Mouse (Mus musculus) stomach, postnatal 0 days (tissue): ENCODE results near the gene Hist1h2ae. TPM values are rescaled to one million over a fixed set of nuclear protein-coding genes. Genes with fewer than 3 reads are reported as not detected.
A peak's percentile ranks its signal among the peaks of the same experiment; 100 is the strongest.
"Not testable (repeated sequence)": the region's sequence is repeated elsewhere in the genome, so short reads cannot be mapped to it uniquely, and the experiment has no call there.

ENCODE experiments used
- ATAC-seq: fragments of 200-750 bp; cut with Nextera tagmentation; 2 replicates; pipeline ENCODE4 v1.8.0; 2017; ENCODE audit not compliant: low FRiP score, low TSS enrichment
- DNase-seq: peaks from one replicate; pipeline ENCODE4 v3.0.0-alpha.2; 2016; ENCODE audit warnings: low spot score
- H3K27ac ChIP-seq: fragments of 300-500 bp; sonication (generic); replicated peaks from 2 replicates; pipeline ENCODE4 v1.5.1; 2014; ENCODE audit warnings: mild to moderate bottlenecking, control low read depth
- H3K27me3 ChIP-seq: fragments of 300-500 bp; sonication (generic); 2 replicates; pipeline ENCODE4 v1.6.1; 2014; ENCODE audit warnings: low read length; ENCODE audit not compliant: control insufficient read depth, insufficient read depth
- H3K36me3 ChIP-seq: fragments of 300-500 bp; sonication (generic); 2 replicates; pipeline ENCODE4 v1.6.1; 2014; ENCODE audit warnings: low read length, mixed read lengths; ENCODE audit not compliant: control insufficient read depth, insufficient read depth
- H3K4me1 ChIP-seq: fragments of 300-500 bp; sonication (generic); replicated peaks from 2 replicates; pipeline ENCODE4 v1.6.1; 2014; ENCODE audit warnings: antibody characterized with exemption; ENCODE audit not compliant: control insufficient read depth, insufficient read depth
- H3K4me2 ChIP-seq: fragments of 300-500 bp; sonication (generic); replicated peaks from 2 replicates; pipeline ENCODE4 v1.6.1; 2014; ENCODE audit warnings: low read depth, mild to moderate bottlenecking, control low read depth, moderate library complexity
- H3K4me3 ChIP-seq: fragments of 300-500 bp; sonication (generic); 2 replicates; pipeline ENCODE4 v1.5.1; 2014; ENCODE audit warnings: low read depth, low read length, control low read depth
- H3K9ac ChIP-seq: fragments of 300-500 bp; sonication (generic); 2 replicates; pipeline ENCODE4 v1.6.1; 2014; ENCODE audit warnings: mild to moderate bottlenecking, low read length, control low read depth, mixed read lengths
- H3K9me3 ChIP-seq: fragments of 300-500 bp; sonication (generic); 2 replicates; pipeline ENCODE4 v1.6.1; 2016; ENCODE audit warnings: low read length; ENCODE audit not compliant: control insufficient read depth
- CTCF ChIP-seq: IDR thresholded peaks from 2 replicates; pipeline ENCODE4 v1.5.1; 2016; ENCODE audit warnings: antibody characterized with exemption, low read depth, mild to moderate bottlenecking, moderate library complexity
- EP300 ChIP-seq: optimal IDR thresholded peaks from 2 replicates; pipeline ENCODE3; 2016; ENCODE audit warnings: antibody characterized with exemption
- WGBS: fragments of 180-500 bp; shearing (Covaris S2); extraction: QIAGEN DNeasy Blood & Tissue Kit; methylation state at CpG from one replicate; pipeline ENCODE4 v1.1.7; 2014; 5-methylcytosine and 5-hydroxymethylcytosine counted together
- polyA plus RNA-seq: library from polyadenylated mRNA; unstranded; fragments of >200 nt; fragmentation: Nextera tagmentation; extraction: Ambion mirVana; gene quantifications from 2 replicates; pipeline ENCODE4 v1.2.1, GENCODE M21; 2015

Hist1h2ae gene
- polyA plus RNA-seq, 1 experiment from 2014 or later, result 29.5 TPM

DNA sequence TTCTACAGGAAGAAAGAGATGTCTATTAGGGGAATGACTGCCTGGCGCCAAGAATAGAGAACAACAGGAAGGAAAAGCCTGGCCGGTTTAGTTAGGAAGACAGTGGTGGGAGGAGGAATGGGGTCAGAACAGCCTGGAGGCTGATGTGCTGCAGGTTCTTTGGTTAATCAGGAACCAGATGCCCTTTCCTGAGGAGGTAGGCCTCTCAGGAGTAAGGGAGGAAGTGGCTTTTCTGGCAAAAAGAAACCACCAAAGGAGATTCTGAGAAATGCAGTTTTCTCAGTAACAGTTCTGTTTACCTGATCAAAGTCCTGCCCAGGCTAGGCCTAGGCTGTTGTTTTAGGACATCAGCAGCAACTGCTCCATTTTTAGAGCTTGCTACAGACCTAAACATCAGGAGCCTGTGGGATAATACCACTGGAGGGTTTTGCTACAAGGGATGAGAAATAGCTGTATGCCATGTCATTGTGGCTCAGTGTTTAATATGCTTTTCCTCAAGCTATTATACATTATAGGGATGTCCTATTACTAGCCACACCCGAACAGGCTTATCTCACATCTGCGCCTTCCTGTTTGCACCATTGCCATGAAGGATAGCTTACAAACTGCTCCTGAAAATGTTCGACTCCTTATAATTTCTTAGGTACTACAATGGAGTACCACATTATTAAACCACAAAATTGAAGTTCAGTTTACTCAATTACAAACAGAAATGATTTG lies 22.2 kb upstream of the Hist1h2ae start:
- WGBS, result 52% methylated on average over 5 of the region's 5 CpGs
- no peak overlapping the region for H3K4me3 ChIP-seq
- no peaks in the 10 kb centered on the region for H3K27me3 ChIP-seq

DNA sequence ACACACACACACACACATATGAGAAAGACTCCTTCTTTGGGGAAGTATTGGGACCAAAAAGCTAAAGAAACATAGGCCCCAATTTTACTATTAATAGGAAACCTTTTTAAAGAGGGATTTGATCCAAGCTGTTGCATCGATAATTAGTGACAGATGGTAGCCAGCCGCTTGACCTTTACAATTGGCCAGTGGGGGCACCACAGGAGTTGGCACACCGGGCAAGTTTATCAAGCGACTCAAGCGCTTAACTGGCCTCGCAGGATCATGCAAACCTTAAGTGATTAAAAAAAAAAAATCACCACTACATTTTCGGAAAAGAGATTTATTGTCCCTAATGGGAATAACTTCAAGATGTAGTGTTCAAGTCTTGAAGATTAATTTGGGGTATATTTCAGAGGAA lies 21.6 kb upstream of the Hist1h2ae start:
- no peaks in the 10 kb centered on the region for H3K27me3 ChIP-seq
- DNase-seq, result no peak

More for the DNA sequence above, 22.2 kb upstream of the Hist1h2ae start:
- Histone ChIP-seq H3K9ac (no peak overlapping the region), H3K27ac (peak overlapping the region; percentile 49), H3K4me1 (no peaks in the 10 kb centered on the region), H3K36me3 (no peaks in the 10 kb centered on the region), H3K9me3 (no peaks in the 10 kb centered on the region), H3K4me2 (no peak overlapping the region)
- DNase-seq (peak; percentile 29), ATAC-seq (peak; percentile 51)
- no peak for TF ChIP-seq CTCF
- no peak for TF ChIP-seq EP300

DNA sequence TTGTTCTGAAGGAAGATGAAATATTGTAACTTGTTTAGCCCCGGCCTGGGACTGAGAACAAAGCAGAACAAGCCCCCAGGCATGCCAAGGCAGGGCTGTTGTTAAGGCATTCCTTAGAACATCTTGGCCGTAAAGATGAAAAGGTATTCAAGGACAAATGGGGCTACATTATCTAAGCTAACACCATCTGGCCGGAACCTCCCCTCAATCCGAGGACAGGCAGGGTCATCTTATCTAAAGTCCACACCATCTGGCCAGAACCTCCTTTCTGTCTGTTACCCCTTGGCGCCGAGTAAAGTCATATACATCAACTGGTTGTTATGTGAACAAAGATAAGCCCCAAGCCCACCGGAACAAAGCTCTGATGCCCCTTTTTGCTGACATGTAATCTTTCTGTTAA lies 20.9 kb upstream of the Hist1h2ae start:
- not testable (repeated sequence) for H3K27ac ChIP-seq, H3K9ac ChIP-seq, H3K9me3 ChIP-seq, DNase-seq, H3K4me1 ChIP-seq, H3K27me3 ChIP-seq, H3K4me3 ChIP-seq, H3K36me3 ChIP-seq, ATAC-seq, H3K4me2 ChIP-seq
- WGBS, result 74% methylated on average over 7 of the region's 7 CpGs

More for the DNA sequence above, 21.6 kb upstream of the Hist1h2ae start:
- no peak overlapping the region for H3K9ac ChIP-seq
- no peak overlapping the region for H3K4me3 ChIP-seq
- ATAC-seq, result no peak
- H3K9me3 ChIP-seq, result no peaks in the 10 kb centered on the region
- H3K4me1 ChIP-seq, result no peaks in the 10 kb centered on the region
- H3K4me2 ChIP-seq, result no peak overlapping the region
- TF ChIP-seq CTCF (no peak), EP300 (no peak)
- 64% methylated on average over 7 of the region's 7 CpGs for WGBS
- H3K27ac ChIP-seq, result no peak overlapping the region; the same call in 1 of the 2 replicates
- no peaks in the 10 kb centered on the region for H3K36me3 ChIP-seq

DNA sequence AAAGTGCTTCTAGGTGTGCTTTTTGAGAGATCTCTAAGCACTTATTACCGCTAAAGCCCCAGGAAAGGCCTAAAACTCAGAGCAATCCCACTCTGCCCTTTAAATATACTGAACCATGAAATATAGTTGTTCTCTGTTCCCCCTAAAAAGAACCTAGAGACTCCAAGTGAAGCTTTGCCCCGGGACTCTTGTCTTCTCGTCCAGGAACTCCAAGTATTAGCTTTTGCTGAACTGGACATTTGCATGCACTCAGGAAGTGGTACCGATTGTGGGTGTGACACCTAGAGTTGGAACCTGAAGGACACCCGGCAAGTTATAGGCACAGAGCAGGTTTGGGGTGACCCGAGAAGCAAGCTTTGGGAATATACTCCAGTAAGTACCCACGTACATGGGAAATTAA lies 20.2 kb upstream of the Hist1h2ae start:
- Histone ChIP-seq H3K4me1 (no peaks in the 10 kb centered on the region), H3K4me3 (no peak overlapping the region), H3K9me3 (no peaks in the 10 kb centered on the region), H3K36me3 (no peaks in the 10 kb centered on the region), H3K27ac (no peak overlapping the region), H3K4me2 (no peak overlapping the region), H3K27me3 (no peaks in the 10 kb centered on the region), H3K9ac (no peak overlapping the region)
- DNase-seq (no peak), ATAC-seq (no peak)
- TF ChIP-seq CTCF, result no peak
- no peak for TF ChIP-seq EP300
- 93% methylated on average over 7 of the region's 7 CpGs for WGBS

GRCm38 (mm10) chr13:23586940-23587225 lies 15.9 kb upstream of the Hist1h2ae start:
- no peaks in the 10 kb centered on the region for H3K9me3 ChIP-seq
- TF ChIP-seq CTCF (no peak), EP300 (no peak)

GRCm38 (mm10) chr13:23586099-23586939 lies 15.3 kb upstream of the Hist1h2ae start:
- Histone ChIP-seq H3K9ac (peak overlapping the region; percentile 62), H3K4me1 (0 out of 2 replicates have a peak, but pooled peaks cover 2% of the 10 kb centered on the region), H3K36me3 (no peaks in the 10 kb centered on the region), H3K4me2 (peak overlapping the region; percentile 67), H3K9me3 (no peaks in the 10 kb centered on the region), H3K4me3 (peak overlapping the region; percentile 57), H3K27ac (peak overlapping the region; percentile 93), H3K27me3 (no peaks in the 10 kb centered on the region)
- no peak for TF ChIP-seq EP300
- no peak for TF ChIP-seq CTCF
- ATAC-seq (no peak), DNase-seq (no peak)
- under 1% methylated on average over 22 of the region's 22 CpGs for WGBS

More at GRCm38 (mm10) chr13:23586940-23587225, 15.9 kb upstream of the Hist1h2ae start:
- ATAC-seq (no peak), DNase-seq (no peak)
- Histone ChIP-seq H3K4me1 (0 out of 2 replicates have a peak, but pooled peaks cover 2% of the 10 kb centered on the region), H3K36me3 (no peaks in the 10 kb centered on the region), H3K4me3 (peak overlapping the region; percentile 57), H3K4me2 (peak overlapping the region; percentile 67), H3K27ac (peak overlapping the region; percentile 93), H3K27me3 (no peaks in the 10 kb centered on the region), H3K9ac (peak overlapping the region; percentile 62)
- WGBS, result 3% methylated on average over 1 of the region's 1 CpGs

DNA sequence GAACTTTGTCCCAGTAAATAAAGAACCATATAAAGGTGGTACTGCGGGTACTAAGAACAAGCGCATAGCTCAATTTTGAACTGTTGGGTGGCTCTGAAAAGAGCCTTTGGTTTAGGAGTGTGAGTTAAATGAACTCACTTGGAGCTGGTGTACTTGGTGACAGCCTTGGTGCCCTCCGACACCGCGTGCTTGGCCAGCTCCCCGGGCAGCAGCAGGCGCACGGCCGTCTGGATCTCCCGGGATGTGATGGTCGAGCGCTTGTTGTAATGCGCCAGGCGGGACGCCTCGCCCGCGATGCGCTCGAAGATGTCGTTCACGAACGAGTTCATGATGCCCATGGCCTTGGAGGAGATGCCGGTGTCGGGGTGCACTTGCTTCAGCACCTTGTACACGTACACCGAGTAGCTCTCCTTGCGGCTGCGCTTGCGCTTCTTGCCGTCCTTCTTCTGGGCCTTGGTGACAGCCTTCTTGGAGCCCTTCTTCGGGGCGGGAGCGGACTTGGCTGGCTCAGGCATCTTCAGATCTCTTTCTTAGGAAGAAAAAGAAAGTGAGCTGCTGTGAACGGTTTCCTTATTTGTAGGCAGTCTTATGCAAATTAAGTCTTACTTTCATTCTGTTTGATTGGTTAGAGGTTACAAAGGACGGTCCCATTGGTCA lies 14.6 kb upstream of the Hist1h2ae start:
- not testable (repeated sequence) for H3K36me3 ChIP-seq, H3K27me3 ChIP-seq, H3K4me1 ChIP-seq, H3K9me3 ChIP-seq
- peak overlapping the region; percentile 57 for H3K4me3 ChIP-seq
- peak overlapping the region; percentile 76 for H3K9ac ChIP-seq
- peak overlapping the region; percentile 97 for H3K27ac ChIP-seq
- peak; percentile 89 for ATAC-seq
- H3K4me2 ChIP-seq, result peak overlapping the region; percentile 80
- DNase-seq, result peak; percentile 63
- under 1% methylated on average over 18 of the region's 36 CpGs for WGBS
